Mouse (Mus musculus) cerebellum, postnatal 36 days (tissue): ENCODE measurements around the gene Phc3.

ENCODE experiments used
- DNase-seq, 2 experiments: peaks; one replicate each; pipeline ENCODE4 v3.0.0; 2021 to 2022; ENCODE audit warnings: mixed read lengths in 2 of 2

Gene Phc3

GRCm38 (mm10) chr3:30969104-30969581 lies at the start of gene Phc3:
Gene Phc3 (minus strand): TSS chr3:30969415.
- DNase-seq, result peak; percentile 90 to 92

DNA sequence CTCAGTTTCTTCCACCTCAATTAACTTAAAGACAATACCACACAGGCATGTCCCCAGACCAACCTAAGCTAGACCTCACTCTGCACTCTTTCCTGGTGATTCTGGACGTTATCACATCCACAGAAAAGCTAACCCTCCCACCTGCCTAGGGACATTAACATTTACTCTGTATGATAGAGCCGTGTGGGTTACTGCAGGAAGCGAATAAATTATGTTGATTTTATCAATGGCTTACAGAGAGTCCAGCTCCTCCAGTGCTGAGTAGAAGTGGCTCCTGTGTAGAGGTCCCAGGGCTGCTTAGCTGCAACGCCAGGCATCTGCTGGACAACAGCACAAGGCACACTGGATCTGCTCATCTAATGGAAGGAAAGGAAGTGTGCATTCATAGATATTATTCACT lies 48.4 kb upstream of the Phc3 start:
- DNase-seq, result no peak

- no peak for DNase-seq
Measured at GRCm38 (mm10) chr3:31016594-31017196, 47.5 kb upstream of the Phc3 start.

DNA sequence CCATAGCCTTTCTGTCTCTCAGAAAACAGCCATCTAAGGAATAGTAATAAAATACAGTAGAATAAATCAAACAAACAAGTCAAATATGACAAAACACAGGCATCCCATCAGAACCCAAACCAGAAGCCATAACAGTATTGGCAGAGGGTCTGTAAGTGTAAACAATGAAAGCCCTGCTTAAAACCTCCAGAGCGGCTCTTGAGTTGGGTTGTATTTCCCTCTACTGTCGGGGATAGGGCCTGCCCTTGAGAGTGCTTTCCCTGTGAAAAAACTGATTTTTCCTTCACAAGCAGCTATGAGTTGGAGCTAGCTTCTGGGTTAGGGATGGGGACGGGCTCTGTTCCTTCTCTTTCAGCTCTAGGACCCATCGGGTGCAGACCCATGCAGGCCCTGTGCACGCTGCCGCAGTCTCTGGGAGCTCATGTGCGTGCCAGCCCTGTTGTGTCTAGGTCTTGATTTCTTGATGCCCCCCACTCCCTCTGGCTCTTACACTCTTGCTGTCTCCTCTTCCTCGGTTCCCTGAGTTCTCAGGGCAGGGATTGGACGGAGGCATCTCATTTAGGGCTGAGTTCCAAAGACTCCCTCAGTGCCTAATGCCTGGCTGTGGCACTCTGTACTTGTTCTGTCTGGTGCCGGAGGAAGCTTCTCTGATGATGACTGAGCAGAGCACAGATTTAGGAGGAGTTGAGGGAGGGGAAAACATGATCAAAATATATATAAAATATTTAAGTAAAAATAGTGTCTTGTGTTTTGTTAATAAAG lies 46.6 kb upstream of the Phc3 start:
- no peak for DNase-seq

DNA sequence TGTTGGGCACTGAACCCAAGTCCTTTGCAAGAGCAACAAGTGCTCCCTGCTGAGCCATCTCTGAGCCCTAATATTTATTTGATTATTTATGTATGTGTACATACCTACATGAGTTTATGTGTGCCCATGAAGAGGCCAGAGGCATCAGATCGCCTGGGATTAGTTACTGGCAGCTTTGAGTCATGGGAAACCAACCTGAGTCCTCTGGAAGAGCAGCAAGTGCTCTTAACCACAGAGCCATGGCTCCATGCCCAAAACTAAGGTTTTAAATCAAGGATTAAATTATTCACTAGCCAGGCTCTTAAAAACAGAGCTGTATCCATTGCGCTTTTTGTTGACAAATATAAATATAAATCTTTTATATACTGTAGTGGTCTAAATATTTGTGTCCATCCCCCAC lies 45.2 kb upstream of the Phc3 start:
- DNase-seq, result no peak

- DNase-seq, result no peak
Measured at GRCm38 (mm10) chr3:31004320-31005209, 35.4 kb upstream of the Phc3 start.

DNA sequence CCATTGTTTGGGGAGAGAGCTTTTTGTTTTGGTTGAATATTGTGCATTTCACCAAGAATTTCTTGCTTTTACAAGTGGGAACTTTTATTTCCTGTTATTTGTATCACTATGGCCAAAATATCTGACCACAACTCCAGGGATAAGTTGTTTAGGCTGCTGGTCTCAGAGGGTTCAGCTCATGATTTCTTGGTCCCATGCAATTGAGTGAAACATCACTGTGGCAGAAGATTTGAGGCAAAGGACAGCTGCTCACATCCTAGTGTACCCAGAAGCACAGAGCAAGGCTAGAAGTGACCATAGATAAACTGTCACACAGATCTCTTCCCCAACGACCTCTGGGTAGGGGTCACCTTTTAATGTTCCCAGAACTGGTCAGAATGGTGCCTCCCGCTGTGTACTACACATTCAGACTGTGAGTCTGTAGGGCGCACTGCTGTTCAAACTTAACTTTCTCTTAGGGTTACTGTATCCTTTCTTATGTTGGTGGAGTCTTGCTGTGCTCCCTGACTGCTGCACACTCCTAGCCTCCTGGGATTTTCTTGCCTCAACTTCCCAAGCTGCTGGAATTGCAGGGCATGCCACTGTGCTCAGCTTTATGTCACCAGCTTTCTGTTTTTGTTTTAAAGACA lies 31.9 kb upstream of the Phc3 start:
- DNase-seq, result no peak

- no peak for DNase-seq
Measured at GRCm38 (mm10) chr3:31000018-31000407, 30.8 kb upstream of the Phc3 start.

DNA sequence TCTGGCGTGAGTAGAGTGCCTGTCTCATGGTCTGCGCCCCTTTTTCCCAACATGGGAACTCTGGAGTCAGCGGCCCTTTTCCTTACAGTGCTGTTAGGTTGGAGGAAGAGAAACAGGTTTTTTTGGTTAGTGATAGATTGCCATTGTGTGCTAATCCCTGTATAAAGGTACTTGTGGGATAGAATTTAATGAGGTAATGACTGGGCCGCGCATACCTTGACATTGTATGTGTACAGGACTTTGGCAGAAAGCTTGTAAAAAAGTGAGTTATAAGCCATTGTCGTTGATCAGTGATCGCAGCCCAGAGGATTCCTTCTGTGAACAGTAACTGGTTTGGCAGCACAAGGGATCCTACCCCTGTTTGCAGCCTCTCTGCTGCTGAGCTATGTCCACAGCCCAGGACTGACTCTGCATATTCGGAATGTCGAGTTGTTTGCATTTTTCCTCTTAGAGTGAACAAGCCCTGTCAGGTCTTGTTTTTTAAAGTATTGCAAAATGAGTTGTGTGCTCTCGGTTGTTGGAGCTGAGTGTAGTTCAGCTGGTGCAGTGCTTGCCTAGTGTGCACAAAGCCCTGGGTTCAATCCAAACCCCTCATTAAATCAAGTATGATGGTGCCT lies 30.3 kb upstream of the Phc3 start:
- DNase-seq, result no peak

DNA sequence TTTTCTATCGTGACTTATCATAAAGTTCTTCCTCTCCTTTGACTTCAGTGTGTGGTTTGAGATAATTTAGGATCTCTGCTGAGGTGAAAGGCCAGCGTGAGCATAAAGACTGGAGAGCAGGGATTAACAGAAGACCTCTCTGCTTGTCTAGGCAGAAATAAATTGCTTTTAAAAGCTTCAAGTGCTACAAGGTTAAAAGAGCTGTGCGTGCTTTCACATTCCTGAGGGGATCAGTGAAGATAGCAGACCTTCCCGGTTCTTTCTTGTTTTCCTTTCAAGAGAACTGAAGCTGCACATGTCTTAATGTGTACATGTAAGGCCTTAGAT lies 27.4 kb upstream of the Phc3 start:
- DNase-seq, result no peak

GRCm38 (mm10) chr3:30995899-30996687 lies 26.9 kb upstream of the Phc3 start:
- DNase-seq, result no peak

GRCm38 (mm10) chr3:30995283-30995898 lies 26.2 kb upstream of the Phc3 start, which contains the start of gene Prkci:
Gene Prkci (plus strand): TSS chr3:30995747.
- DNase-seq, result peak; percentile 87 to 90

GRCm38 (mm10) chr3:30994859-30995258 lies 25.6 kb upstream of the Phc3 start:
- no peak for DNase-seq

- DNase-seq, result no peak
Measured at GRCm38 (mm10) chr3:30993066-30993573, 23.9 kb upstream of the Phc3 start.

GRCm38 (mm10) chr3:30992161-30992560 lies 22.9 kb upstream of the Phc3 start:
- no peak for DNase-seq

DNA sequence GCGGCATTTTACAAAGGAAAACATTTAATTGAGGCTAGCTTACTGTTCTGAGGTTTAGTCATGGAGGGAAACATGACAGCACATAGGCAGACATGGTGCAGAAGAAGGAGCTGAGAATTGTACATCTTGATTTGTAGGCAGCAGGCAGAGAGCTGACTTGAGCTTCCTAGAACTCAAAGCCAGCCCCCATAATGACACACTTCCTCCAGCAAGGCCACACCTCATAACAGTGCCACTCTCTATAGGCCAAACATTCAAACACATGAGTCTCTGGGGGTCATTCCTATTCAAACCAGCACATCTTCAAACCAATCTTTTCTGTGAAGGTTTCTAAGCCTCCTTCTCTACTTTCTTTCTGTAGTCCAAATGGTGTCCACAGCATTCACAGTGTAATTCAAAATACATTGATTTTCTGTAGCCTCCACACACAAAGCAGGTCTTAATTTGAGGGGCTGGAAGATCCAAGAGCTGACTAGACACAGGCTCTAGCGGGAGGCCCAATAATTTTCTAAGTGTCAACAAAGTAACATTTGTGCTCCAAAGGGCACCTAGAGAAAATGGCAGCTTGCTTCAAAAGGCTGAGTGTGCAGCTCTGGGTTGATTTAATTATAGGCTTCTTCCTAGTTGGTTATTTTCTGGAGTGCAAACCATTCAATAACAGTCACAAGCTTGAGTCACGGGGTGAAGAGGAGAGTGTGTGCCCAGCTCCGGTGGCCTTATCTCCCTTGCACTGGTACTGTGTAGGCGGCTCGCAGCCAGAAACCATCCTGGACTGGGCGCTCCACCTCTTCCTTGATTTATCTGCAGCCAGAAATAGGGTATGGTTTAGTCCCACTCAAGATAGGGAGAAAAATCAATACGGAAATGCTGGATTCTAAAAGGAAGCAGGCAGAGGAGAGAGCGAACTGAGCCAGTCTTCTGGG lies 18.4 kb upstream of the Phc3 start:
- no peak for DNase-seq

DNA sequence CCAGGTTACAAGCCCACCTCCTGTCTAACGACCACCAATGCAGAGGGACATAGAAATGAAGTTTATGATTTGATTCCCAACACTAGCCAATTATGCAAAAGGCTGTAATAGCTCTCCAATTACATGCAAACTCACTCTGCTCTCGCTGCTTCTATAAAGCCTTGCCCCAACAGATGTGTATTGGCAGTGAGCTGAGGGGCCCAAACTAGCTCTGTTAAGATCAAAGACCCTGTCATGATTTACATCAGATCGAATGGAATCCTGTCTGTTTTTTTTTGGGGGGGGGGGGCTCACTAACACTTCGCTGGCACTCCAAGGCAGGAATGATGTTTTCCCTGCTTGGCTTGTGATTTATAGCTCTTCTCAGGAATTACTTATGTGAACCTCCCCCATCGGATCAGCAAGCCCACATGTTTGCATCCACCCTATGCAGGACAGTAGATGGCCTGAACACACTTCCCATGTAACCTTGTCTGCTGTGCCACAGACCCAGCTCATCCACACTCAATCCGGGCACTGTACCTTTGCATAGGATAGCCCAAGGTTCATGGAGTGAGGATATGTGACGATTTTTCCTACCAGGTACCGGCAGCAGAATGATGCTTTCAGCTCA lies 13.8 kb upstream of the Phc3 start:
- DNase-seq, result no peak

- DNase-seq, result no peak
Measured at GRCm38 (mm10) chr3:30981616-30982380, 12.6 kb upstream of the Phc3 start.
